Mouse (Mus musculus) CH12.LX (cell line): ENCODE results near the gene Ccdc97.

Experiments
- ELF1 ChIP-seq: IDR thresholded peaks from 2 replicates; pipeline ENCODE4 v1.6.1; 2014; ENCODE audit warnings: low read depth, mild to moderate bottlenecking, inconsistent platforms, low read length, improper control_type of control experiment
- POLR2A ChIP-seq: IDR thresholded peaks from 2 replicates; pipeline ENCODE4 v1.6.1; 2011; ENCODE audit warnings: low read depth, mild to moderate bottlenecking, improper control_type of control experiment, low read length
- ZC3H11A ChIP-seq: IDR thresholded peaks from 2 replicates; pipeline ENCODE4 v1.6.1; 2012; ENCODE audit warnings: low read depth, mild to moderate bottlenecking, inconsistent platforms, low read length, improper control_type of control experiment

- no peak for TF ChIP-seq ELF1
- no peak for TF ChIP-seq POLR2A
- no peak for TF ChIP-seq ZC3H11A
Measured at GRCm38 (mm10) chr7:25720760-25721159, 1.9 kb upstream of the Ccdc97 start.
